ENCODE assay signal across 8 mouse cellular contexts in the genomic region with DNA sequence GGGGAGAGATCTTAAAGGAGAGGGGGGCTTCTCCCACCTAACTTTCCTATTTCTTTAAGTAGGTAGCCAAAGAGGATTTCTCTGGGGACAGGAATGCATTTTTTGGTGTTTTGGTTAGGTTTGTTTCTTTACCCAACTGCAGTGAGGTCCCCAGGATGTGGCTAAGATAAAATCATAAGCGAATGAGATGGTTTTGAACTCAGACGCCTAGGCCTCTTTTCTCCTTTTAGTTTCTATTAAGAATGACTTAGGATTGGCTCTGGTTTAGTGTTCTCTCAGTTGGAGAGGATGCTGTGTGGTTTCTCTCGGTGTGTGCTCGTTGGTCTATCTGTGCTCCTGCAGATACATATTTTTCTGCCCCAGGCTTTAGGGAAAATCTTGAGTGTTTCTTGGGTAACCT. TPM values are rescaled to one million over a fixed set of nuclear protein-coding genes. Genes with fewer than 3 reads are reported as not detected.
DNase-seq lines count a peak whose midpoint lies in the region; ATAC-seq and TF ChIP-seq lines count a peak whose summit lies in the region.

No protein-coding gene starts in this region.

- no peaks in the 10 kb centered on the region for H3K36me3 ChIP-seq in testis, adult 2 months (ENCODE audit: control insufficient read depth, insufficient read depth, low read length)
- H3K36me3 ChIP-seq in forebrain, embryonic 10.5 days (replicated peaks) = peaks cover 19% of the 10 kb centered on the region
- H3K36me3 ChIP-seq in limb, embryonic 15.5 days = peaks cover 14% of the 10 kb centered on the region; the same call in 1 of the 2 replicates
- no peaks in the 10 kb centered on the region for H3K36me3 ChIP-seq in splenic B cell, adult 2 months (ENCODE audit: control insufficient read depth, insufficient read depth, low read length, poor library complexity, severe bottlenecking)

- ATAC-seq in limb, embryonic 15.5 days (ENCODE audit: insufficient number of reproducible peaks, low FRiP score, low TSS enrichment, low read depth) = no peak

- peak overlapping the region; percentile 81; the same call in 1 of the 2 replicates for H3K9ac ChIP-seq in limb, embryonic 15.5 days

- no peak for TF ChIP-seq CTCF in testis, adult 2 months (IDR thresholded peaks at IDR 0.05; ENCODE audit: control insufficient read depth, insufficient read depth, insufficient replicate concordance, low read depth, low read length)

- TF ChIP-seq POLR2A in testis, adult 2 months (IDR thresholded peaks at IDR 0.05; ENCODE audit: control insufficient read depth, low read depth, low read length) = no peak

- H3K9me3 ChIP-seq in forebrain, embryonic 10.5 days = no peaks in the 10 kb centered on the region
- H3K9me3 ChIP-seq in limb, embryonic 15.5 days = no peaks in the 10 kb centered on the region

- no peaks in the 10 kb centered on the region for H3K27me3 ChIP-seq in testis, adult 2 months (ENCODE audit: control insufficient read depth, insufficient read depth, low read length)
- H3K27me3 ChIP-seq in forebrain, embryonic 10.5 days (ENCODE audit: poor library complexity, severe bottlenecking) = no peaks in the 10 kb centered on the region
- no peaks in the 10 kb centered on the region for H3K27me3 ChIP-seq in limb, embryonic 15.5 days
- H3K27me3 ChIP-seq in splenic B cell, adult 2 months (ENCODE audit: control insufficient read depth, insufficient read depth, low read length, poor library complexity, severe bottlenecking) = no peaks in the 10 kb centered on the region

- H3K27ac ChIP-seq in testis, adult 2 months (ENCODE audit: control insufficient read depth, insufficient read depth, low read depth, low read length) = no peak overlapping the region
- peak overlapping the region; percentile 96 for H3K27ac ChIP-seq in forebrain, embryonic 10.5 days
- H3K27ac ChIP-seq in limb, embryonic 15.5 days = peak overlapping the region; percentile 99; the same call in 1 of the 2 replicates

- peaks cover 10% of the 10 kb centered on the region for H3K4me1 ChIP-seq in testis, adult 2 months (ENCODE audit: control insufficient read depth, insufficient read depth, low read length)
- H3K4me1 ChIP-seq in forebrain, embryonic 10.5 days = peaks cover 35% of the 10 kb centered on the region
- peaks cover 38% of the 10 kb centered on the region for H3K4me1 ChIP-seq in limb, embryonic 15.5 days

- no peak for DNase-seq in testis, postnatal 10 days (ENCODE audit: low spot score)
- no peak for DNase-seq in forebrain, embryonic 10.5 days (ENCODE audit: extremely low spot score, low spot score)
- DNase-seq in splenic B cell, adult 2 months (ENCODE audit: low read depth, low spot score) = peak; percentile 13
- no peak for DNase-seq in gastrocnemius, postnatal 4 days (ENCODE audit: low spot score in 2 of 2)
- DNase-seq in ovary, adult 18-20 months (ENCODE audit: low spot score) = no peak
- DNase-seq in right cerebral cortex, postnatal 36 days (ENCODE audit: low spot score in 2 of 2) = no peak

- 34% methylated on average over 4 of the region's 4 CpGs for WGBS in forebrain, embryonic 10.5 days
- WGBS in limb, embryonic 15.5 days = 11% methylated on average over 4 of the region's 4 CpGs

- H3K4me3 ChIP-seq in testis, adult 2 months (ENCODE audit: control insufficient read depth, low read depth, low read length) = peak overlapping the region; percentile 99
- H3K4me3 ChIP-seq in forebrain, embryonic 10.5 days = peak overlapping the region; percentile 94
- H3K4me3 ChIP-seq in limb, embryonic 15.5 days = peak overlapping the region; percentile 94

- H3K4me2 ChIP-seq in limb, embryonic 15.5 days = peak overlapping the region; percentile 79

RNA-seq across cellular contexts. Expression of a gene that starts 1.3 kb away (rescaled TPM):
- 43.4 and 61.2 TPM in 2 replicates for polyA plus RNA-seq in testis, adult 2 months (2012; rRNA removed)
- 11.4 and 13.6 TPM in 2 replicates for polyA plus RNA-seq in forebrain, embryonic 10.5 days (2016; fragmentation: Nextera tagmentation; extraction: Ambion mirVana)
- polyA plus RNA-seq in limb, embryonic 15.5 days (2015; fragmentation: Nextera tagmentation; extraction: Ambion mirVana) = 15.3 and 16.7 TPM in 2 replicates
- 10 to 100 TPM; 57.9 to 69.9 TPM for total RNA-seq in gastrocnemius, postnatal 4 days (2021)

RNA-seq across cellular contexts. Expression of a gene that starts 57.2 kb away (rescaled TPM):
- polyA plus RNA-seq in testis, adult 2 months (2012; rRNA removed) = 5.7 and 6.7 TPM in 2 replicates
- polyA plus RNA-seq in forebrain, embryonic 10.5 days (2016; fragmentation: Nextera tagmentation; extraction: Ambion mirVana) = 4.2 TPM in 2 replicates
- polyA plus RNA-seq in limb, embryonic 15.5 days (2015; fragmentation: Nextera tagmentation; extraction: Ambion mirVana) = 61.9 and 66.6 TPM in 2 replicates
- 10 to 100 TPM; 48.9 to 49.5 TPM for total RNA-seq in gastrocnemius, postnatal 4 days (2021)
